Mouse (Mus musculus): ENCODE results near the gene A930002H24Rik. TPM values are rescaled to one million over a fixed set of nuclear protein-coding genes. Genes with fewer than 3 reads are reported as not detected.
A peak's percentile ranks its signal among the peaks of the same experiment; 100 is the strongest.

The A930002H24Rik gene
- polyA plus RNA-seq, 1 experiment = 2.4 TPM

DNA sequence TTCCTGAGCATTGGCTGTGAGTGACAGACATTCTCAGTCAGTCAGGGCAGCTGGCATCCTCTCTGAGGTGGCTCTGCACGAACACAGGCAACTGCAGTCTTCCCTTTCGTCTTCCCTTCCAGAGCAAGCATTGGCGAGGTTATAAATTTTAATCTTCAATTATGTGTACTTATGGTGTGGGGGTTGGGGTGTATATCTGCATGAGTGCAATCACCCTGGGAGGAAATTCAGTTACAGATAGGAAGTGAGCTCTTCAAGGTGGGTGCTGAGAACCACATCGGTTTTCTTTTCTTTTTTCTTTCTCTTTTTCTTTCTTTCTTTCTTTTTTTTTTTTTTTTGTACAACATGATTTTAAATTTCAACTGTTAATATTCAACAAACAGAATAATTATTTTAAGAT is 32.0 kb downstream of the A930002H24Rik start:
- DNase-seq (ENCODE audit: low read depth) = peak; percentile 38
- TF ChIP-seq CTCF (IDR thresholded peaks at IDR 0.05; ENCODE audit: borderline replicate concordance, extremely low read depth, insufficient read depth, insufficient read length) = no peak
- no peak for TF ChIP-seq POLR2A (IDR thresholded peaks at IDR 0.05; ENCODE audit: borderline replicate concordance, extremely low read depth, insufficient read depth, insufficient read length, poor library complexity, severe bottlenecking)

DNA sequence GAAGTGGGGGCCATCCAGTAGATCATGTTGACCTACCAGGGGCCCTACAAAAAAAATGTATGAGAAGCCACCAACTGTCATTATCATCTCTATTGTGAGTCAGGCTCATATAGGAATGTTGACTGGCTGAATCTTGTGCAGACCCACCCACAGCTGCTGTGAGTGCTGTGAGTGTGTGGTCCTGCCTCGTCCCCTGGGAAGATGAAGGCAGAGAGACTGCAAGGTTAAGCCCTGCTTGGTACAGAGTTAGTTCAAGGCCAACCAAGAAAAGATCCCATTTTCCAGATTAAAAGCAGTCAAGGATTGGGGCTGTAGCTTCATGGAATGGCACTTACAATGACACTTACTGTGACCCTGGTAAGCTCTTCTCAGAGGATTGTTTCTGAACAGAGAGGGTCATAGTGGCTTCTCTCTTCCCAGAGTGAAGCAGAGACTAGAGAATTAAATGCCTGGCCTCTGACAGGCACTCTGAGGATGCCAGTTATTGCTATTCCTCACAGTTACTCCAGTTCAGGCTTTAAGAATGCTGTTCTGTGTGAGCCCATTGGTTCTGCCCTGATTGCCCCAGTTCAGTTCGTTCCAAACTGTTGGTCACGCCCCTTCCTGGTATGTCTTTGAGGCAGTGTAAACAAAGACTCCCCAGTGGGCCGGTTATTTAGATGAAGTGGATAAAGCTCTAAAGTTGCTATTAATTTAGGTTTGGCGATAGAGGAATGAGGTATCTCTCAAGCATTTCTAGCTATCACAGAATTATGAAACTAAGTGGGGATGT is 34.8 kb downstream of the A930002H24Rik start:
- DNase-seq (ENCODE audit: low read depth) = no peak
- no peak for TF ChIP-seq POLR2A (IDR thresholded peaks at IDR 0.05; ENCODE audit: borderline replicate concordance, extremely low read depth, insufficient read depth, insufficient read length, poor library complexity, severe bottlenecking)
- no peak for TF ChIP-seq CTCF (IDR thresholded peaks at IDR 0.05; ENCODE audit: borderline replicate concordance, extremely low read depth, insufficient read depth, insufficient read length)

DNA sequence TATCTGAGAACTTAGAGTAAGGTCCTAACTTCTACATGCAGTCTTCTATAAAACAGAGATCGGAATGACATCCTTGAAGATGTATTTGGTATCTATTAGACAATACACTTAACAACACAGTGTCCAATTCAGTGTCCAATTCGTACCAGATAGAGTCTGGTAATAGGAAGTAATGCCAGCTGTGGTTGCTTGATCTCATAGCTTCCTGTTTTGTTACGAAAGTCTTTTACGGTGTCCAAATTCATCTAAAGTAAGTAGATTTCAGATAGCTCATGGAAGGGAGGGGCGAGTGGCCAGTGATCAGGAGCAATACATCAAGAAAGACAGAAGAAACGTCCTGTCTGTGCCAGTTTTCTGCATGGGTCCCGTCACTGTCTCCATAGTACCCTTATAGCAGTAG is 36.8 kb downstream of the A930002H24Rik start:
- TF ChIP-seq CTCF (IDR thresholded peaks at IDR 0.05; ENCODE audit: borderline replicate concordance, extremely low read depth, insufficient read depth, insufficient read length) = no peak
- no peak for TF ChIP-seq POLR2A (IDR thresholded peaks at IDR 0.05; ENCODE audit: borderline replicate concordance, extremely low read depth, insufficient read depth, insufficient read length, poor library complexity, severe bottlenecking)
- no peak for DNase-seq (ENCODE audit: low read depth)

DNA sequence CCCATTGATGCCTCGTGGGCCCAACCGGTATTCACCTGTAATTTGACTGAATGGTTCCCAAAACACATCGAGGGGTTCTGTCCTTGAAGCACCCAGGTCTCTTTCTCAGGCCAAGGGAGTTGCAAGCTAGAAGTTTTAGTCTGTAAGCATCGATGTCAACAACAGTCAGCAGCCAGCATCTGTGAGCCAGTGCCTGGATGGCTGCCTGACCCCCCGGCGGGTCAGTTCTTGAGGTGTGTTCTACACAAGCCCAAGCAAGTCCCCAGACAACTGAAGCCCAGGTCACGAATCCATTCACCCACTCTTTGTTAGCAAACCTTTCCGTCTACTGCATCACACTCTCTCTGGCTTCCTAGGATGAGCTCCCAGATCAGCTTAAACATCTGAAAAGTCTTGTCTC is 37.4 kb downstream of the A930002H24Rik start:
- no peak for DNase-seq (ENCODE audit: low read depth)
- no peak for TF ChIP-seq POLR2A (IDR thresholded peaks at IDR 0.05; ENCODE audit: borderline replicate concordance, extremely low read depth, insufficient read depth, insufficient read length, poor library complexity, severe bottlenecking)
- TF ChIP-seq CTCF (IDR thresholded peaks at IDR 0.05; ENCODE audit: borderline replicate concordance, extremely low read depth, insufficient read depth, insufficient read length) = no peak

DNA sequence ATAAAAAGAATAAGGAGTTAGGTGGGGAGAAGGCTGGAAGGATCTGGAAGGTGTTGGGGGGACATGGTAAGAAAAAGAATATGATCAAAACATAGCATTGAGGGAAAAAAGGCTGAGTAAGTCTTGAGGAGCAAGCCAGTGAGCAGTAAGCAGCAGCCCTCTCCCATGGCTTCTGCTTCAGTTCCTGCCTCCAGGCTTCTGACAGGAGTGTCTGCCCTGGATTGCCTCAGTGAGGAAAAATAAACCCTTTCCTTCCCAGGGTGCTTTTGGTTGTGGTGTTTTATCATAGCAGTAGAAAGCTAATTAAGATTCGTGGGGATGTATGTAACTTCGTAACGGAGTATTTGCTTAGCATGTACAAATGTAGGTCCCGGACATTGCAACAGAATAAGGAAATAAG is 39.5 kb downstream of the A930002H24Rik start:
- DNase-seq (ENCODE audit: low read depth) = no peak
- TF ChIP-seq CTCF (IDR thresholded peaks at IDR 0.05; ENCODE audit: borderline replicate concordance, extremely low read depth, insufficient read depth, insufficient read length) (no peak), POLR2A (IDR thresholded peaks at IDR 0.05; ENCODE audit: borderline replicate concordance, extremely low read depth, insufficient read depth, insufficient read length, poor library complexity, severe bottlenecking) (no peak)

DNA sequence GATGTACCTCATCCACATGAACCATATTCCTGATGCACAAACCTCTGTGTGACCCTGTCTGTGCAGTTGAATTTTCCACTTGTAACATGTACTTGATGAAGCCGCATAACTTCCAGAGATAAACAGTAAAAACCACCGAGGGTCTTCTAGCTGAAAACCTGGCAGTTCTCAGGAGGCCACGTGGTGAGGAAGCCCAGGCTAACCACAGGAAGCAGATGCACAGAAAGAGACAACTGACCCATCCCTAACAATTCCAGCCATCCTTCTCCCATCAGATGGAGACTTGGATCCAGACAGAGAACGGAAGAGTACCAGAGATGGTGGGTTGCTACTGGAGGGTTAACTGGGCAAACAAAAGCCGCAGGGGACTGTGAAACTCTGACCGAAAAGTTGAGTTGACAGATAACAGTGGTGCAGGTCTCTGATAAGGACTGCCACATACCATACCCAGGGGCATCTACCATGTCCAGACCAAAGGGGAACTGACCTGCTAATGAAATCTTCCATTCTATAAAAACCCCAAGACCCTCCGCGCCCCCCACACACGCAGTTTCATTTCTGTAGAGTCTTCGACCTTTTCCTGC is 45.1 kb downstream of the A930002H24Rik start:
- TF ChIP-seq POLR2A (IDR thresholded peaks at IDR 0.05; ENCODE audit: borderline replicate concordance, extremely low read depth, insufficient read depth, insufficient read length, poor library complexity, severe bottlenecking) = no peak
- TF ChIP-seq CTCF (IDR thresholded peaks at IDR 0.05; ENCODE audit: borderline replicate concordance, extremely low read depth, insufficient read depth, insufficient read length) = no peak
- DNase-seq (ENCODE audit: low read depth) = no peak

DNA sequence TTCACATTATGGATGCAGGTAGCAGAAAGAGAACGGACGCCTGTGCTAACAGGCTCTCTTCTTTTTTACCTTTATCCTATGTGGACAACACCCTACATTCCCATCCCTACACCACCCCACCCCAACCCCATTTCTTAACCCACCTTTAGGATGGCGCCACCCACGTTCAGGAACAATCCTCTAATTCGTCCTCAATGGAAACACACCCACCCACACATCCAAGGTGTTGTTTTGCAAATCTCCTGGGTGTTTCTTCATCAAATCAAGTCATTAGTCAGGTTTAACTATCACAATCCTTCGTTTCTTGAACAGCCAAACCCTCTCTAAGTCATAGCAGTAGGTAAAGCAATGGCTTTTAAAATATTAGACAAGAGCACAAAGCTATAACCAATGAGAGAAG is 50.0 kb downstream of the A930002H24Rik start:
- no peak for DNase-seq (ENCODE audit: low read depth)
- no peak for TF ChIP-seq POLR2A (IDR thresholded peaks at IDR 0.05; ENCODE audit: borderline replicate concordance, extremely low read depth, insufficient read depth, insufficient read length, poor library complexity, severe bottlenecking)
- no peak for TF ChIP-seq CTCF (IDR thresholded peaks at IDR 0.05; ENCODE audit: borderline replicate concordance, extremely low read depth, insufficient read depth, insufficient read length)

Other genes starting within 250 kb of the A930002H24Rik start
- 9.9 and 14.9 TPM in 2 replicates for gene Fer, start 729 bp downstream of the A930002H24Rik start, polyA plus RNA-seq (2012; rRNA removed)